Mouse (Mus musculus) heart, adult 2 months (tissue): Measurements from ENCODE around the gene Vmn1r5. TPM values are rescaled to one million over a fixed set of nuclear protein-coding genes. Genes with fewer than 3 reads are reported as not detected.
"Not testable (repeated sequence)": the region's sequence is repeated elsewhere in the genome, so short reads cannot be mapped to it uniquely, and the experiment has no call there.

Source experiments
- DNase-seq, 2 experiments: peaks; one replicate each; pipeline ENCODE4 v3.0.0; 2021
- H3K27ac ChIP-seq: fragments of 200-600 bp; 2 replicates; pipeline ENCODE4 v1.8.1; 2022
- H3K27me3 ChIP-seq: fragments of 200-500 bp; 2 replicates; pipeline ENCODE4 v1.6.1; 2012; ENCODE audit warnings: mild to moderate bottlenecking, low read length, inconsistent platforms, mixed read lengths; ENCODE audit not compliant: control insufficient read depth, insufficient read depth
- H3K36me3 ChIP-seq: fragments of 200-500 bp; 2 replicates; pipeline ENCODE4 v1.6.1; 2012; ENCODE audit warnings: low read length, inconsistent platforms; ENCODE audit not compliant: control insufficient read depth, insufficient read depth
- H3K4me1 ChIP-seq: fragments of 200-500 bp; 2 replicates; pipeline ENCODE4 v1.6.1; 2011; ENCODE audit warnings: low read length; ENCODE audit not compliant: control insufficient read depth, insufficient read depth
- H3K4me3 ChIP-seq: fragments of 200-600 bp; 2 replicates; pipeline ENCODE4 v1.8.1; 2022
- H3K79me2 ChIP-seq: fragments of 200-500 bp; replicated peaks from 2 replicates; pipeline ENCODE4 v1.6.1; 2012; ENCODE audit warnings: mild to moderate bottlenecking, inconsistent platforms, low read length, moderate library complexity, mixed read lengths; ENCODE audit not compliant: control insufficient read depth, insufficient read depth
- H3K9ac ChIP-seq: fragments of 200-500 bp; 2 replicates; pipeline ENCODE4 v1.6.1; 2012; ENCODE audit warnings: low read depth, mild to moderate bottlenecking, control low read depth, inconsistent platforms, low read length, mixed read lengths
- CTCF ChIP-seq: fragments of 200-600 bp; IDR thresholded peaks from 2 replicates; pipeline ENCODE4 v1.8.1; 2022; ENCODE audit warnings: antibody characterized with exemption, mild to moderate bottlenecking, moderate library complexity
- EP300 ChIP-seq: fragments of 200-500 bp; IDR thresholded peaks from 2 replicates; pipeline ENCODE4 v1.6.1; 2011; ENCODE audit warnings: low read depth, low read length, control low read depth; ENCODE audit not compliant: insufficient read depth
- POLR2A ChIP-seq: fragments of 200-500 bp; IDR thresholded peaks from 2 replicates; pipeline ENCODE4 v1.6.1; 2011; ENCODE audit warnings: mild to moderate bottlenecking, low read depth, low read length, control low read depth; ENCODE audit not compliant: insufficient read depth
- WGBS: fragments of 180-500 bp; shearing (Covaris S2); methylation state at CpG from one replicate; pipeline ENCODE4 v1.1.7; 2018; 5-methylcytosine and 5-hydroxymethylcytosine counted together
- intact Hi-C: fragments of 180-260 bp; cut with DNase I; formaldehyde crosslinking; loops from one replicate; pipeline ENCODE4 v1.15.1; 2025
- polyA plus RNA-seq: library from polyadenylated mRNA; depleted of rRNA; stranded (reverse); fragments of >200 nt; gene quantifications from 2 replicates; pipeline ENCODE4 v1.2.3, GENCODE M21; 2012; rRNA removed
- total RNA-seq, 2 experiments: library from RNA; stranded (reverse); gene quantifications; 2 replicates each; pipeline ENCODE4 v1.2.3; 2021

Vmn1r5 gene
- total and polyA plus RNA-seq, 3 experiments: not detected

DNA sequence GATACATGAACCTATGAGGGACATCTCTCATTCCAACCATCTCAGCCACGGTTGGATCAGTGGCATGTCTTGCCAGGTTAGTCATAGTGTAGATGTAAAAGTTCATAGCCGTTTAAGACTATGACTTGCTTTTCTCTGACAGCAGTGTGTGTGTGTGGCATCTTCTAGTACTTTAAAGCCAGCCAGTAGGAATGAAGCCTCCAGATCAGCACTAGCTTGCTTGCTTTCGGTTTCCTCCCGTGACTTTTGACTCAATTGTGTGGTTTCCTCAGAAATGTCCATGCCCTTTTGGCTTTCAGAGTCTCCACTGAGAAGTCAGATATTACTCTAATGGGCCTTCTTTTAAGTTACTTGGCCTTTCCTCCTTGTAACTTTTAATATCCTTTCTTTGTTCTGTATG, 35.7 kb upstream of the Vmn1r5 start:
- TF ChIP-seq EP300 (no peak), CTCF (no peak), POLR2A (no peak)
- Histone ChIP-seq H3K4me1 (no peaks in the 10 kb centered on the region), H3K79me2 (no peaks in the 10 kb centered on the region), H3K9ac (no peak overlapping the region), H3K36me3 (no peaks in the 10 kb centered on the region), H3K27ac (no peak overlapping the region), H3K4me3 (no peak overlapping the region), H3K27me3 (no peaks in the 10 kb centered on the region)
- no peak for DNase-seq
- intact Hi-C loops: no loop called here
- 66% methylated on average over 4 of the region's 4 CpGs for WGBS

DNA sequence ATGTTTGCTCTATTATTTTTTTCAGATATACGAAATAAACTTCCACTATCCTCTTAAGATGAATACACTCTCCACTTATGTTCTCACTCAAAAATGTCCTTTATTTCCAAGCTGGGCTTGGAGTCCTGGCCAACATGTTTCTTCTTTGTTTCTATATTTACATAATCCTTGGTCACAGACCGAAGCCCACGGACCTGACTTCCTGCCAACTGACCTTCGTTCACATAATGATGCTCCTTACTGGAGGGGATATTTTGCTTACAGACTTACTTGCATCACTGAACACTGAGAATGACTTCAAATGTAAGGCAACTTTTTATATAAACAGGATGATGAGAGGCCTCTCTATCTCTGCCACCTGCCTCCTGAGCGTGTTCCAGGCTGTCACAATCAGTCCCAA, 13.6 kb upstream of the Vmn1r5 start:
- H3K36me3 ChIP-seq: no peaks in the 10 kb centered on the region
- no peak overlapping the region for H3K27ac ChIP-seq
- WGBS: 43% methylated on average over 5 of the region's 5 CpGs

DNA sequence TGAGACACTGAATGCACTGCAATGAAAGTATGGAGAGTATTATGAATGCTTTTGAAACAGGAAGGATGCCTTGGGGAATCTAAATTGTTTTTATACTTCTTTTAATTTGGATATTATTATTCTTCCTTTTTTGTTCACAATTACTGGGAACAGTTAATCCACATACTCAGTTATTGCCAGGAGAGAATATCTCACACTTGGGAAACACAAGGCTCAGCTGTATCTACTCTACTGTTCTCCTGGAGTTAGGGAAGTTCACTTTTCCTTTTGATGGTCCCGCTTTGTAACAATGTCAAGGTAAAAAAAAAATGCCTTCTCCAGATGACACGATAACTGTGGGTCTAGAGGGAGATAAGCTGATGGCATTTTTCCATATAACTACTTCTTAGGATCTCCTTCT, 26.9 kb downstream of the Vmn1r5 start, which contains the start of gene Vmn1r6:
Vmn1r6 (plus strand) TSS at position 301 of the 400 bp plus-strand sequence.
- WGBS: 54% methylated on average over 2 of the region's 2 CpGs
- no peaks in the 10 kb centered on the region for H3K36me3 ChIP-seq
- no peaks in the 10 kb centered on the region for H3K27me3 ChIP-seq
- H3K4me1 ChIP-seq: no peaks in the 10 kb centered on the region
- H3K27ac ChIP-seq: no peak within 1 kb of the TSS
- TF ChIP-seq EP300: no peak
- TF ChIP-seq POLR2A: no peak
- TF ChIP-seq CTCF: no peak
- H3K9ac ChIP-seq: no peak within 1 kb of the TSS
- H3K4me3 ChIP-seq: no peak within 1 kb of the TSS
- no peaks in the 10 kb centered on the region for H3K79me2 ChIP-seq
- no peak for DNase-seq
- intact Hi-C loops: no loop called here

More for the DNA sequence above, 13.6 kb upstream of the Vmn1r5 start:
- DNase-seq: no peak
- no peak for TF ChIP-seq CTCF
- no peak for TF ChIP-seq POLR2A
- no peak for TF ChIP-seq EP300
- no peak overlapping the region for H3K9ac ChIP-seq
- no peaks in the 10 kb centered on the region for H3K4me1 ChIP-seq
- H3K79me2 ChIP-seq: no peaks in the 10 kb centered on the region
- H3K4me3 ChIP-seq: no peak overlapping the region
- intact Hi-C loops: no loop called here
- no peaks in the 10 kb centered on the region for H3K27me3 ChIP-seq

DNA sequence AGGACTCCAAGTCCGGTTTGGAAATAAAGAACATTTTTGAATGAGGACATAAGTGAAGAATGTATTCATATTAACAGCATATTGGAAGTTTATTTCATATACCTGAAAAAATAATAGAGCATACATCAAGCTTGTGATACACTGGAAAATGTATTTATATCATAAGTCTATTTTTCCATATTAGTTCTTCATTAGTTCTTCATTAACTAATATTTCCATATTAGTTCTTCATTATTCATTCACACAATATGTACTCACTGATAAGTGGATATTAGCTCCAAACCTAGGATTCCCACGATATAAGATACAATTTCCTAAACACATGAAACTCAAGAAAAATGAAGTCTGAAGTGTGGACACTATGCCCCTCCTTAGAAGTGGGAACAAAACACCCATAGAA, 55.2 kb downstream of the Vmn1r5 start, which contains the start of gene Vmn1r7:
Vmn1r7 (minus strand) TSS at position 101 of the 400 bp plus-strand sequence.
- WGBS: 81% methylated on average over 2 of the region's 2 CpGs
- H3K27me3 ChIP-seq, H3K27ac ChIP-seq, H3K4me3 ChIP-seq, H3K4me1 ChIP-seq, DNase-seq, H3K9ac ChIP-seq, H3K36me3 ChIP-seq, intact Hi-C loops, H3K79me2 ChIP-seq: not testable (repeated sequence)

DNA sequence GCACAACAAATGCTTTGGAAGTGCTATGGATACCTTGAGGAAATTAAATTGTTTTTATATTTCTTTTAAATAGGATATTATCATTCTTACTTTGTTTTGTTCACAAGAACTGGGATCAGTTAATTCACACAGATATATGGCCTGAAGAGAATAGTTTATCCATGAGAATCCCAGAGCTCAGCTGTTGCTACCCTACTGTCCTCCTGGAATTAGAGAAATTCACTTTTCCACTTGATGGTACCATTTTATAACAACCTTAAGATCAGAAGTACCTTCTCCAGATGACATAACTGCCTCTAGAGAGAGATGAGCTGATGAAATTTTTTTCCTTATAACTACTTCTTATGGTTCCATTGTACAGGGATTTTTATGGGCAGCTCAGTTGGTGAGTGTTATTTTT, 61.9 kb downstream of the Vmn1r5 start, which contains the start of gene Vmn1r8:
Vmn1r8 (plus strand) TSS at position 301 of the 400 bp plus-strand sequence.
- H3K79me2 ChIP-seq: no peaks in the 10 kb centered on the region
- intact Hi-C loops: no loop called here
- H3K4me3 ChIP-seq: no peak within 1 kb of the TSS
- TF ChIP-seq EP300 (no peak), CTCF (no peak), POLR2A (no peak)
- H3K4me1 ChIP-seq: no peaks in the 10 kb centered on the region
- H3K9ac ChIP-seq: no peak within 1 kb of the TSS
- no peaks in the 10 kb centered on the region for H3K27me3 ChIP-seq
- no peaks in the 10 kb centered on the region for H3K36me3 ChIP-seq
- H3K27ac ChIP-seq: no peak within 1 kb of the TSS
- DNase-seq: no peak

DNA sequence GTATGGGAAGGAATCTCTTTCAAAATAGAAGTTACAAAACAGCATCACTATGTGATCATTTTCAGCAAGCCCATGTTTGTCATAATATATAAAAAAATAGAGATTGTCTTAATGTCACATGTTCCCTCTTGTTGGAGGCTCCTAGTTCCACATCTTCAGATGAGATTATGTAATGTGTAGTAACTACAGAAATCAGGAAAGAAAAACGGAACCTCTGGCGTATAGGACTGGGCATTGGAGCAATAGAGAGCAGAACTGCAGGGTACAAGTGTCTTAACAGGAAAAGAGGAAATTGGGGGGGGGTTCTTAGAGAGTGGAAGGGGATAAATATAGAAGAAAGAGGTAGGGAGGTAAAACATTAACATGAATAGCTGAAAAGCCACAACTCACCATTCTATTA, 64.6 kb downstream of the Vmn1r5 start:
- Histone ChIP-seq H3K4me3 (no peak overlapping the region), H3K27me3 (no peaks in the 10 kb centered on the region), H3K27ac (no peak overlapping the region), H3K36me3 (no peaks in the 10 kb centered on the region), H3K79me2 (no peaks in the 10 kb centered on the region), H3K4me1 (no peaks in the 10 kb centered on the region), H3K9ac (no peak overlapping the region)
- WGBS: 60% methylated on average over 2 of the region's 2 CpGs
- no peak for DNase-seq
- no peak for TF ChIP-seq EP300
- no peak for TF ChIP-seq CTCF
- no peak for TF ChIP-seq POLR2A
- intact Hi-C loops: no loop called here

Other genes starting within 250 kb of the Vmn1r5 start
- 10 to 100 TPM; 28.9 to 30.6 TPM for gene Kbtbd2, start 172.5 kb upstream of the Vmn1r5 start, total RNA-seq
- gene Kbtbd2, start 172.5 kb upstream of the Vmn1r5 start, polyA plus RNA-seq: 7.7 and 15.6 TPM in 2 replicates
- gene Fkbp9, start 138.2 kb upstream of the Vmn1r5 start, total RNA-seq: 10 to 100 TPM; 84.5 to 85.9 TPM
- 44.1 and 89.8 TPM in 2 replicates for gene Fkbp9, start 138.2 kb upstream of the Vmn1r5 start, polyA plus RNA-seq
- gene Nt5c3, start 46.3 kb upstream of the Vmn1r5 start, total RNA-seq: 10 to 100 TPM; 62.4 to 75.5 TPM
- gene Nt5c3, start 46.3 kb upstream of the Vmn1r5 start, polyA plus RNA-seq: 16.9 and 49.2 TPM in 2 replicates
- gene Vmn1r4, start 46.3 kb upstream of the Vmn1r5 start, total RNA-seq: under 1 TPM in 1 of 2 experiments, not detected in 1; 0.16 TPM
- 0.06 and 0.29 TPM in 2 replicates for gene Vmn1r4, start 46.3 kb upstream of the Vmn1r5 start, polyA plus RNA-seq
- gene Vmn1r6, start 27.0 kb downstream of the Vmn1r5 start, total RNA-seq: not detected
- gene Vmn1r6, start 27.0 kb downstream of the Vmn1r5 start, polyA plus RNA-seq: not detected in 2 replicates
- not detected for gene Vmn1r7, start 55.1 kb downstream of the Vmn1r5 start, total RNA-seq
- not detected in 2 replicates for gene Vmn1r7, start 55.1 kb downstream of the Vmn1r5 start, polyA plus RNA-seq
- not detected for gene Vmn1r8, start 62.0 kb downstream of the Vmn1r5 start, total RNA-seq
- gene Vmn1r8, start 62.0 kb downstream of the Vmn1r5 start, polyA plus RNA-seq: not detected in 2 replicates
- not detected for gene Vmn1r9, start 96.5 kb downstream of the Vmn1r5 start, total RNA-seq
- gene Vmn1r9, start 96.5 kb downstream of the Vmn1r5 start, polyA plus RNA-seq: not detected in 2 replicates
- gene Vmn1r10, start 139.2 kb downstream of the Vmn1r5 start, total RNA-seq: not detected
- gene Vmn1r10, start 139.2 kb downstream of the Vmn1r5 start, polyA plus RNA-seq: not detected in 2 replicates
- not detected for gene Vmn1r11, start 163.2 kb downstream of the Vmn1r5 start, total RNA-seq
- not detected in 2 replicates for gene Vmn1r11, start 163.2 kb downstream of the Vmn1r5 start, polyA plus RNA-seq
- gene Vmn1r12, start 186.6 kb downstream of the Vmn1r5 start, total RNA-seq: not detected
- gene Vmn1r12, start 186.6 kb downstream of the Vmn1r5 start, polyA plus RNA-seq: not detected in 2 replicates
- gene Vmn1r13, start 233.0 kb downstream of the Vmn1r5 start, total RNA-seq: not detected
- gene Vmn1r13, start 233.0 kb downstream of the Vmn1r5 start, polyA plus RNA-seq: not detected in 2 replicates